Mouse (Mus musculus) adipocyte (in vitro differentiated cells): ENCODE data around the gene Actg1.
"Not testable (repeated sequence)": the region's sequence is repeated elsewhere in the genome, so short reads cannot be mapped to it uniquely, and the experiment has no call there.

ENCODE experiments used
- DNase-seq: peaks from one replicate; pipeline ENCODE4 v3.0.0-alpha.2; 2016; ENCODE audit warnings: low spot score

Gene Actg1

DNA sequence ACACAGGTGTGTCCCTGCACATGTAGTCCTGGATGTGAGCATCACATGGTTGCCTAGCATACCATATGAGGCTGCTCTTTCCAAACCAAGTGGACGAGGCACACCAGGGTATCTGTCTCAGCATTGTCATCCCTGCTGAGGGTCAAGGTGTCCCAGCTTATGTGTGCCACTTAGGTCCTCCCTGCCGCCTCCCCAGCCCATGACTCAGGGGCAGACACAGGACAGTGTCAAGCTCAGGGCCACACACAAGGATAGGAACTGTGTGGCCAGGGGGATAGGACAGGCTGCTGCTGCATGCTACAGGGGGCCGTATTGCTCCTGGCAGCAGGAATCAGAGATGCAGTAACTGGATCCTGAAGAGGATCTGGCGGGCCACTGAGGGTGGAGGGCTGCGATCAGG, 12.4 kb upstream of the Actg1 start:
- no peak for DNase-seq

- no peak for DNase-seq
Observed at GRCm38 (mm10) chr11:120360062-120360461, 11.7 kb upstream of the Actg1 start.

GRCm38 (mm10) chr11:120359391-120359790, 11.0 kb upstream of the Actg1 start:
- no peak for DNase-seq

GRCm38 (mm10) chr11:120357791-120358401, 9.6 kb upstream of the Actg1 start:
- peak; percentile 42 for DNase-seq

- no peak for DNase-seq
Observed at GRCm38 (mm10) chr11:120356900-120357299, 8.6 kb upstream of the Actg1 start.

DNA sequence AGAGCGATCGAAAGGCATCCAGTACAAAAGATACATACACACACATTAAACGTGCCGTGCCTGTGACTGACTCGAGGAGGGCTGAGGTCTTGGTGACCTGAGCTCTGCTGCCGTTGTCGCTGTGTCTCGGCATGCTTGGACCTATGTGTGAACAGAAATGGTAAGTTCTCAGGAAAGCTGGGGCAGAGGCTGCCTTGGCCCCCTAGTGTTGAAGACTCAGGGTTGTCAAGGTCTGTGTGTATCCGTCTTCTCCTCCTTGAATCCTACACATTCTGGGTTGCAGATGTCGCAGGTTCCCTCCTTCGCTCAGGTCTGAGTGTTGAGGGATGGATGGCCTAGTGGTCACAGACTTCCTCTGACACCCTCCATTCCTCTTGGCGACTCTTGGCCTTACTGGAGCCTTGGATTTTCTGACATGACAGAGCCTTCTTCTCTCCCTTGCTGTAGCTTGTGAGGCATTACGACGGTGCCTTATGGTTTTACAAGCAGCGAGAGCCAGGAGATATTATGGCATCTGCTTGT, 8.0 kb upstream of the Actg1 start:
- no peak for DNase-seq

DNA sequence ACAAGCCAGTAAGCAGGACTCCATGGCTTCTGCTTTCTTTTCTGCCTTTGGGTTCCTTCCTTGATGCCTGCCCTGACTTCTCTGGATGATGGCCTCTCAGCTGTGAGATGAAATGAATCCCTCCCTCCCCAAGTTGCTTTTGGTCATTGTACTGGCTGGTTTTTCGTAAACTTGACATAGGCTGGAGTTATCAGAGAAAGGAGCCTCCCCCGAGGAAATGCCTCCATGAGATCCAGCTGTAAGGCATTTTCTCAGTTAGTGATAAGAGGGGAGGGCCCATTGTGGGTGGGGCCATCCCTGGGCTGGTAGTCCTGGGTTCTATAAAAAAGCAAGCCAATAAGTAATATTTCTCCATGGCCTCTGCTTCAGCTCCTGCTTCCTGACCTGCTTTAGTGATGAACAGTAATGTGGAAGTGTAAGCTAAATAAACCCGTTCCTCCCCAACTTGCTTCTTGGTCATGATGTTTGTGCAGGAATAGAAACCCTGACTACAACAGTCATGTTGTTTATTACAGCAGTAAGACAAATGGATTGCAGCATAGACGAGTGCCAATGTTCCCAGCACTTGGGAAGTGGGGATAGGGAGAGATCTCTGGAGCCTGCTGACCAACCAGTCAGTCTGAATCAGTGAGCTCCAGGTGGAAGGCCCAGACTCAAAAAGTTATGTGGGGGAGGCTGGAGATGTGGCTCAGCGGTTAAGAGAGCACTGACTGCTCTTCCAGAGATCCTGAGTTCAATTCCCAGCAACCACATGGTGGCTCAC, 7.1 kb upstream of the Actg1 start:
- DNase-seq: no peak

DNA sequence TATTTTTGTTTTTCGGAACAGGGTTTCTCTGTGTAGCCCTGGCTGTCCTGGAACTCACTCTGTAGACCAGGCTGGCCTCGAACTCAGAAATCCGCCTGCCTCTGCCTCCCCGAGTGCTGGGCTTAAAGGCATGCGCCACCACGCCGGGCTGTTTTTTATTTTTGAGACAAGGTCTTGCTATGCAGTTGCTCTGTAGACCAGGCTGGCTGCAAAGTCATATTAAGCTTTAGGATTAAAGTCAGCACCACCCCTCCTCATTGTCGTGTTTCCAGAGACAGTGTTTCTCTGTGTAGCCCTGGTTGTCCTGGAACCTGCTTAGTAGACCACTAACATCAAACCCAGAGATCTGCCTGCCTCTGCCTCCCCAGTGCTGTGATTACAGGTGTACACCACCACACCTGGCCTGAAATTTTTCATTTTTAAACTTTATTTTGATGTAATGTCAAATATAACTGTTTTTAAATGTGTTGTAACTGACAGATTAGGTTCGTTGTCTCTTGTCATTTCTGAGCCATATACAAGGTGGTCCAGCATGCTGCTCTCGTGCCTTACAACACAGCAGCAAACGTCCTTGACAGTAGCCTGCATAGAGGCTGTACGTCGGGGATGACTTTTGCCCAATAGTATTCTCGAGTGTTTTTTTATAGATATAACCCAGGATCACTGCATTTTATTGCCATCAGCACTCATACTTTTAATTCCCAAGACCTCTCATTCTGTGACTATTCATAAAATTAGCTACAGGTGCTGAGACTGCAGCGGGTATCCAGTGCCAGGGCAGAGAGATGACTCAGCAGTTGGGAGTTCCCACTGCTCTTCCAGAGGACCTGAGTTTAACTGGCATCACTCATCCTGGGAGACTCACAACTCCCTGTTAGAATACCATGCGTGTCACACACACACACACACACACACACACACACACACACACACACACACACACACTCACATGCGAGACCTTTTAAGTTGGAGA, 6.2 kb upstream of the Actg1 start:
- DNase-seq: no peak

DNA sequence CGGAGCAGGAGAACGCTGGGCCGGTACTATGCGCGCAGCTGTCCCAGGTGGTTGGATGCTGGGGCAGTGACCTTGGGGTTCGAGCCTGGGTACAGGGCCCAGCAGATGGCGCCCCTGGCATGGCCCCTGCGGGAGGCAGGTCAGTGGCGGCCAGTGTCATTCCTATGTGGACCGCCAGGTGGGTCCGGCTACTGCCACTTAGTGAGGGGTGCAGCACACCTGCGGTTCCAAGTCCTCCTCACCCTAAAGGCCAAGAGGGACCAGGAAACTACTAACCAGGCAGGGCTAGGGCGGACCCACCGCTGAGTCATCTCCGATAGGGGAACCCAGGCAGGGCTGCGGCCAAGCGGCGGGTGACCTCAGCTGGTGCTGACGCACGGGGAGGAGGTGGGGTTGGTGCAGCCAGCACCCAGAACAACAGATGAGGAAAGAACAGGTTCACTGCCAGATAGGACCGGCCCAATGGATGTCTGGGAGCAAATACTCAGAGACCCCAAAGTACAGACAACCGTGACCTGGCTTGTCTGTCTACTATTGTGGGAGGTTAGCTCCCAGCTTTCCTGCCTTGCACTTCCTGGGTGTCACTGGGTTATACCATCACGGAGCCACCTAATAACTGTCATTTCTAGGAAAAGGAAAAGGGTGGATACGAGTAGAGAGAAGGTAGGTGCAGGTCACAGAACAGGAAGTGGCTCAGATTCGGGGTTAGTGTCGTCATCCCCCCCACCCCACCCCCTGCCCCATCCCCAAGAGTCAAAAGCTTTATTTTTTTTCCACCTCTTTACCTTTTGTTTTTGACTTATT, 5.4 kb upstream of the Actg1 start:
- no peak for DNase-seq

DNA sequence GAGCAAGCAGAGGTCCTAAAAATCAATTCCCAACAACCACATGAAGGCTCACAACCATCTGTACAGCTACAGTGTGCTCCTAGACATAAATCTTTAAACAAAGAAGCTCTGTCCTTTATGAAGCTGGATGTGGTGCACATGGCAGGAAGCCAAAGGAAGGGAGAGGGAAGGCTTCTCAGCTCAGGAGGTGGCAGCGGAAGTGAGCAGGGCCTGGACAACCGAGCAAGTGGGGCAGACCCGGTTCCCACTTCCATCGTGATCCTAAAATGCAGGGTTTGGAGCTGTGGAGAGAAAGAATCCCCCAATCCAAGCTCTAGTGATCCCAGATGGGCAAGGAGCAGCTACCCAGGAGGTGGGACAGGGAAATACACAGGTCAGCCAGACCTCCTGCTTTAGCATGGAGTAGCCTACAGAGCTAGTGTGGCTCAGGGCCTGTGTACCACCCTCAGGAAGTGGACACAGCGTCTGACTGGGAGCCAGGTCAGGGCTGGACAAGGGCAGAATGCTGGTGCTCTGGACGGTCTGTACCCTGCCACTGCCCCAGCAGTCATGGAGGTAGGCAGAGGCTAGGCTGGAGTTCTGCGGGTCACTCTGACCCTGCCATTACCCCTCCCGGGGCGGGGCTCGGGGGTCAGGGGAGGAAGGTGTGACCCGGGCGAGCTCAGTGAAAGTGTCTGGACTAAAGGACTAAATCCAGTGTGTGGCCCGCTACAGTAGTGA, 4.4 kb upstream of the Actg1 start:
- peak; percentile 45 for DNase-seq

GRCm38 (mm10) chr11:120352093-120352350, 3.7 kb upstream of the Actg1 start:
- not testable (repeated sequence) for DNase-seq

DNA sequence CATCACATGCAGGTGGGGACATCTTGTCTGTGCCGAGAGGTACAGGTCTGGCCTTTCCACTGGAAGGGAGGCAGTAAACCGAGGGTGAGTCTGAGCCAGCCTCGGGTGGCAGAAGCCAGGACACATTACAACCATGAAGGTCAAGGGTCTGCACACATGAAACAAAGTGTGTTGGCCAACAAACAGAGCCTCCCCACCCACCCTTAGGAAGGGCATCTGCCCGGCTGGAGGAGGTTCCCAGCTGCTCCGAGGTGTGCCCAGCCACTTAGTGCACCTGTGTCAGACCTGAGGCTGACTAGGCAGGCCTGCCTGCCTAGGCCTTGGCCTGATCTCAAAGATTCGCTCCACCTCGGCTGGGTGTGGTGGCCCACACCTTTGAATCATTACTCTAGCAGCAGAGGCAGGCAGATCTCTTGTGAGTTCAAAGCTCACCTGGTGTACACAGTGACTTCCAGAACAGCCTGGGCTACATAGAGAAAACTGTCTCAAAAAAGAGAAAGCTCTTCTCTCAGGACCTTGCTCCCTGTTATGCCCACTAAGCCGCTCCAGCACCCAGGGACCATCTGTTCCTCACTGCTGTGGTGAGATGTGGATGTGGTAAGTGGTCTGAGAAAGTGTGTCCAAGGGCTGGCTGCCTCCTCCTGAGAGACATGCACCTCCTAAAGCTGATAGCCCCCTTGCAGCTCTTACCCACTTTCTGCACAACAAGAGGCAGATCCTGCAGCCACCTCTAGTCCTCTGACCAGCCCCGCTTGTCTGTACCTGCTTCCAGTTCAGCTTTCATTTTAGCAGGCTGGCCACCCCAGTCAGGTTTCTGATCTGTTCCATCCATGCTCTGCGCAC, 3.1 kb upstream of the Actg1 start:
- no peak for DNase-seq

DNA sequence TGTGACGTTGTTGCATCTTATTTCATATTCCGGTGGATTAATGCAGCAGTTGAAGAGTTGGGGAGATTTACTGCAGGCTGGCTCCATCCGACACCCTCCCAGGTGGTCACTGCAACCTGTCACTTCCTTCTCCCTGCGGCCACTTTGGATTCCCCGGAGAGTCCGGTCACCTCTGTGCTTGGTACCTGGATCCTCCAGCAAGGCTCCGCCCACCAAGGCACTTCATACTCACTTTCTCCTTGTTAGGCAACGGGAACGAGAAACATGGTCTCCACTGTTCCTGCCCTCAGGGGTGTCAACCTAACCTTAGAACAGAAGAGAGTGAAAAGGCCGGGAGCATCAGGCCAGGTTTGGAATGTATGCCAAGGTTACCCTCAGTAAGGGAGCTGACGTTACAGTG, 2.4 kb upstream of the Actg1 start:
- DNase-seq: no peak

- peak; percentile 96 for DNase-seq
Observed at GRCm38 (mm10) chr11:120349986-120350702, 1.8 kb upstream of the Actg1 start.

DNA sequence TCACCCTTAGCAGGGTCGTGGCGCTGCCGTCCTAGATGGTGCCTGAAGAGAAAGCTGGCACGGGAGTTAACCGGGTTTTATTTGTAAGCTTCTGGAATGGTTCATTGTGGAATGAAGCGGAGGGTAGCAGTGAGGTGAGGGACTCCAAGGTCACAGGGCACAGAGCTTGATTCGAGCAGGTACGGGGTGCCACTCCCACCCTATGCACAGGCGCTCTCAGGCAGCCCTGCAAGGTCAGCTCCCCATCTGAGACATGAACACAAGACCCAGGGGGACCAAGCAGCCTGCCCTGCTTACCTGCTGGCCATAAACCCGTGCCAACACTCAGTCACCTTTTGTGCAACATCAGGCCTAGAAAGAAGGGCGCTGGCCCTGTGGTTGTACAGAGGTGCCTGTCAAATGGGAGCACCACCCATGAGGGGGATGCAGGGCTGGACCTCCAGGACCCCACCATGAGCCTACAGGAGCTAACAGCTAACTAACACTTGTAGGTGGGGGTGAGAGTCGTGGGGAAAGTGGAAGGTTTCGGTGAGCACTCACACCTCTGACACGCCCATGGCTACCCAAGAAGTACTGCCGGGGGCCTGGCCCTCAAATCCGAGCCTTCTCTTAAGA, 1.1 kb upstream of the Actg1 start:
- peak; percentile 55 for DNase-seq

- DNase-seq: peak; percentile 71
Observed at GRCm38 (mm10) chr11:120348684-120349370, 485 bp upstream of the Actg1 start.

GRCm38 (mm10) chr11:120347301-120347700, 1.0 kb downstream of the Actg1 start:
- DNase-seq: no peak

DNA sequence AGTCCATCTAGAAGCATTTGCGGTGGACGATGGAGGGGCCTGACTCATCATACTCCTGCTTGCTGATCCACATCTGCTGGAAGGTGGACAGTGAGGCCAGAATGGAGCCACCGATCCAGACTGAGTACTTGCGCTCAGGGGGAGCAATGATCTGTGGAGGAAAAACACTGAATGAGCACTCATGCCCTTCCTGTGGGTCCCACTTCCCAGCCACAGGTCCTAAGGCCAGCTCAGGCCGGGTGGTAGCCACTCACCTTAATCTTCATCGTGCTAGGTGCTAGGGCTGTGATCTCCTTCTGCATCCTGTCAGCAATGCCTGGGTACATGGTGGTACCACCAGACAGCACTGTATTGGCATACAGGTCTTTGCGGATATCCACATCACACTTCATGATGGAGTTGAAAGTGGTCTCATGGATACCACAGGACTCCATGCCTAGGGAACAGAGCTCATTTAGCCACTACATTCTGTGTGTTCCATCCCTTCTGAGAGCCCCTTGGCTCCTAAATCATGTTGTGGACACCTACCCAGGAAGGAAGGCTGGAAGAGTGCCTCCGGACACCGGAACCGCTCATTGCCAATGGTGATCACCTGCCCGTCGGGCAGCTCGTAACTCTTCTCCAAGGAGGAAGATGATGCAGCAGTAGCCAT, 1.8 kb downstream of the Actg1 start:
- not testable (repeated sequence) for DNase-seq
